Mouse (Mus musculus): ENCODE results near the gene Tbl1xr1. TPM values are rescaled to one million over a fixed set of nuclear protein-coding genes. Genes with fewer than 3 reads are reported as not detected.

The Tbl1xr1 gene
- polyA plus RNA-seq, 1 experiment from 2014 or later, result 16.9 TPM

- Histone ChIP-seq H3K9ac (no peak overlapping the region), H3K4me1 (replicated peaks) (no peaks in the 10 kb centered on the region), H3K27ac (ENCODE audit: poor library complexity, severe bottlenecking) (no peak overlapping the region), H3K27me3 (replicated peaks) (no peaks in the 10 kb centered on the region), H3K4me2 (no peak overlapping the region), H3K4me3 (no peak overlapping the region), H3K36me3 (peaks cover 48% of the 10 kb centered on the region), H3K9me3 (replicated peaks) (no peaks in the 10 kb centered on the region)
- no peak for ATAC-seq (ENCODE audit: insufficient number of reproducible peaks, low FRiP score)
- WGBS, result 89% methylated on average over 3 of the region's 3 CpGs
Observed at GRCm38 (mm10) chr3:22204186-22204585, 127.7 kb downstream of the Tbl1xr1 start.

- Histone ChIP-seq H3K4me1 (replicated peaks) (no peaks in the 10 kb centered on the region), H3K4me3 (no peak overlapping the region), H3K4me2 (no peak overlapping the region), H3K9ac (no peak overlapping the region), H3K27ac (ENCODE audit: poor library complexity, severe bottlenecking) (no peak overlapping the region), H3K27me3 (replicated peaks) (no peaks in the 10 kb centered on the region), H3K9me3 (replicated peaks) (no peaks in the 10 kb centered on the region; the same call in 1 of the 2 replicates), H3K36me3 (peaks cover 11% of the 10 kb centered on the region; the same call in 1 of the 2 replicates)
- WGBS, result 73% methylated on average over 2 of the region's 2 CpGs
- no peak for ATAC-seq (ENCODE audit: insufficient number of reproducible peaks, low FRiP score)
Observed at GRCm38 (mm10) chr3:22221557-22221956, 145.1 kb downstream of the Tbl1xr1 start.

- peaks cover 11% of the 10 kb centered on the region; the same call in 1 of the 2 replicates for H3K36me3 ChIP-seq
- H3K4me1 ChIP-seq (replicated peaks), result no peaks in the 10 kb centered on the region
- 30% methylated on average over 12 of the region's 12 CpGs for WGBS
- H3K27me3 ChIP-seq (replicated peaks), result no peaks in the 10 kb centered on the region
- no peak for ATAC-seq (ENCODE audit: insufficient number of reproducible peaks, low FRiP score)
- H3K4me2 ChIP-seq, result peak overlapping the region; percentile 38; the same call in 1 of the 2 replicates
- H3K9me3 ChIP-seq (replicated peaks), result no peaks in the 10 kb centered on the region; the same call in 1 of the 2 replicates
- no peak overlapping the region for H3K4me3 ChIP-seq
- H3K27ac ChIP-seq (ENCODE audit: poor library complexity, severe bottlenecking), result no peak overlapping the region
- no peak overlapping the region for H3K9ac ChIP-seq
Observed at GRCm38 (mm10) chr3:22222351-22222750, 145.9 kb downstream of the Tbl1xr1 start.

- no peak overlapping the region for H3K27ac ChIP-seq (ENCODE audit: poor library complexity, severe bottlenecking)
- H3K4me2 ChIP-seq, result no peak overlapping the region
- ATAC-seq (ENCODE audit: insufficient number of reproducible peaks, low FRiP score), result no peak
- H3K9me3 ChIP-seq (replicated peaks), result no peaks in the 10 kb centered on the region; the same call in 1 of the 2 replicates
- peaks cover 9% of the 10 kb centered on the region; the same call in 1 of the 2 replicates for H3K36me3 ChIP-seq
- WGBS, result 91% methylated on average over 5 of the region's 5 CpGs
- H3K27me3 ChIP-seq (replicated peaks), result no peaks in the 10 kb centered on the region
- no peak overlapping the region for H3K4me3 ChIP-seq
- no peak overlapping the region for H3K9ac ChIP-seq
- H3K4me1 ChIP-seq (replicated peaks), result no peaks in the 10 kb centered on the region
Observed at GRCm38 (mm10) chr3:22223023-22223422, 146.6 kb downstream of the Tbl1xr1 start.

GRCm38 (mm10) chr3:22228052-22228451 lies 151.6 kb downstream of the Tbl1xr1 start:
- Histone ChIP-seq H3K4me1 (replicated peaks) (no peaks in the 10 kb centered on the region), H3K9ac (no peak overlapping the region)
- WGBS, result 61% methylated on average over 3 of the region's 3 CpGs

GRCm38 (mm10) chr3:22230635-22231034 lies 154.2 kb downstream of the Tbl1xr1 start:
- Histone ChIP-seq H3K9me3 (replicated peaks) (no peaks in the 10 kb centered on the region), H3K27ac (ENCODE audit: poor library complexity, severe bottlenecking) (no peak overlapping the region), H3K36me3 (no peaks in the 10 kb centered on the region), H3K27me3 (replicated peaks) (no peaks in the 10 kb centered on the region), H3K4me3 (no peak overlapping the region), H3K9ac (no peak overlapping the region), H3K4me1 (replicated peaks) (no peaks in the 10 kb centered on the region), H3K4me2 (no peak overlapping the region)
- no peak for ATAC-seq (ENCODE audit: insufficient number of reproducible peaks, low FRiP score)
- 39% methylated on average over 3 of the region's 3 CpGs for WGBS

More at GRCm38 (mm10) chr3:22228052-22228451, 151.6 kb downstream of the Tbl1xr1 start:
- Histone ChIP-seq H3K27me3 (replicated peaks) (no peaks in the 10 kb centered on the region), H3K36me3 (no peaks in the 10 kb centered on the region), H3K4me2 (no peak overlapping the region), H3K27ac (ENCODE audit: poor library complexity, severe bottlenecking) (no peak overlapping the region), H3K9me3 (replicated peaks) (no peaks in the 10 kb centered on the region), H3K4me3 (no peak overlapping the region)
- no peak for ATAC-seq (ENCODE audit: insufficient number of reproducible peaks, low FRiP score)

- H3K27me3 ChIP-seq (replicated peaks), result no peaks in the 10 kb centered on the region
- no peaks in the 10 kb centered on the region for H3K36me3 ChIP-seq
- H3K9ac ChIP-seq, result no peak overlapping the region
- no peak overlapping the region for H3K27ac ChIP-seq (ENCODE audit: poor library complexity, severe bottlenecking)
- 76% methylated on average over 16 of the region's 16 CpGs for WGBS
- no peak overlapping the region for H3K4me2 ChIP-seq
- no peak for ATAC-seq (ENCODE audit: insufficient number of reproducible peaks, low FRiP score)
- H3K4me3 ChIP-seq, result no peak overlapping the region
- H3K9me3 ChIP-seq (replicated peaks), result peaks cover 15% of the 10 kb centered on the region
- H3K4me1 ChIP-seq (replicated peaks), result no peaks in the 10 kb centered on the region
Observed at GRCm38 (mm10) chr3:22238106-22238900, 161.9 kb downstream of the Tbl1xr1 start.

Data from heart, embryonic 12.5 days (tissue).